Mouse (Mus musculus) limb, embryonic 14.5 days (tissue): ENCODE measurements around the gene Ccdc8. TPM values are rescaled to one million over a fixed set of nuclear protein-coding genes. Genes with fewer than 3 reads are reported as not detected.

ENCODE experiments used
- ATAC-seq: fragments of 200-750 bp; cut with Nextera tagmentation; 2 replicates; pipeline ENCODE4 v1.8.0; 2017; ENCODE audit warnings: low read depth, moderate number of reproducible peaks, moderate TSS enrichment; ENCODE audit not compliant: low FRiP score
- DNase-seq: peaks from one replicate; pipeline ENCODE4 v3.0.0-alpha.2; 2015; ENCODE audit warnings: low spot score
- H3K27ac ChIP-seq: fragments of 300-500 bp; sonication (generic); replicated peaks from 2 replicates; pipeline ENCODE4 v1.5.1; 2014; ENCODE audit warnings: low read depth, mild to moderate bottlenecking, low read length, moderate library complexity, mixed read lengths
- H3K27me3 ChIP-seq: fragments of 300-500 bp; sonication (generic); 2 replicates; pipeline ENCODE4 v1.6.1; 2014; ENCODE audit warnings: low read length, mixed read lengths; ENCODE audit not compliant: control insufficient read depth, insufficient read depth
- H3K36me3 ChIP-seq: fragments of 300-500 bp; sonication (generic); 2 replicates; pipeline ENCODE4 v1.6.1; 2014; ENCODE audit warnings: mild to moderate bottlenecking, low read length, moderate library complexity, mixed read lengths; ENCODE audit not compliant: control insufficient read depth, insufficient read depth
- H3K4me1 ChIP-seq: fragments of 300-500 bp; sonication (generic); 2 replicates; pipeline ENCODE4 v1.6.1; 2014; ENCODE audit warnings: antibody characterized with exemption, low read length, mixed read lengths; ENCODE audit not compliant: control insufficient read depth, insufficient read depth
- H3K4me2 ChIP-seq: fragments of 300-500 bp; sonication (generic); replicated peaks from 2 replicates; pipeline ENCODE4 v1.6.1; 2014; ENCODE audit warnings: low read depth, mild to moderate bottlenecking, low read length, moderate library complexity; ENCODE audit not compliant: severe bottlenecking
- H3K4me3 ChIP-seq: fragments of 300-500 bp; sonication (generic); replicated peaks from 2 replicates; pipeline ENCODE4 v1.5.1; 2014; ENCODE audit warnings: low read length
- H3K9ac ChIP-seq: fragments of 300-500 bp; sonication (generic); 2 replicates; pipeline ENCODE4 v1.6.1; 2014; ENCODE audit warnings: mild to moderate bottlenecking, low read depth, low read length, moderate library complexity; ENCODE audit not compliant: severe bottlenecking
- H3K9me3 ChIP-seq: fragments of 300-500 bp; sonication (generic); 2 replicates; pipeline ENCODE4 v1.6.1; 2016; ENCODE audit warnings: low read length; ENCODE audit not compliant: control insufficient read depth
- POLR2A ChIP-seq: fragments of 200-500 bp; IDR thresholded peaks from 2 replicates; pipeline ENCODE4 v1.8.0; 2012; ENCODE audit warnings: inconsistent platforms, mild to moderate bottlenecking, moderate library complexity, borderline replicate concordance; ENCODE audit not compliant: insufficient read depth, insufficient read length; ENCODE audit errors: extremely low read depth
- WGBS: fragments of 180-500 bp; shearing (Covaris S2); extraction: QIAGEN DNeasy Blood & Tissue Kit; methylation state at CpG from one replicate; pipeline ENCODE4 v1.1.7; 2014; 5-methylcytosine and 5-hydroxymethylcytosine counted together
- polyA plus RNA-seq, 2 experiments: library from polyadenylated mRNA; depleted of rRNA in 1 of 2; stranded (reverse) in 1 of 2; unstranded in 1 of 2; fragments of >200 nt; fragmentation: Nextera tagmentation in 1 of 2; extraction: Ambion mirVana in 1 of 2; gene quantifications; 2 replicates each; pipeline versions ENCODE4 v1.2.1 to v1.2.3; 2012 to 2014

Gene Ccdc8
- polyA plus RNA-seq, 2 experiments: 25.5 to 40.7 TPM

- Histone ChIP-seq H3K4me3 (peak within 1 kb of the TSS; percentile 14; the same call in 1 of the 2 replicates), H3K4me1 (peaks cover 31% of the 10 kb centered on the region), H3K9me3 (no peaks in the 10 kb centered on the region), H3K4me2 (peak within 1 kb of the TSS; percentile 39), H3K9ac (0 out of 2 replicates have a peak within 1 kb of the TSS, but pooled peaks have one; percentile 25), H3K27ac (no peak within 1 kb of the TSS), H3K36me3 (no peaks in the 10 kb centered on the region), H3K27me3 (no peaks in the 10 kb centered on the region)
- ATAC-seq (peak; percentile 23; the same call in 1 of the 2 replicates), DNase-seq (peak; percentile 26)
- 22% methylated on average over 26 of the region's 26 CpGs for WGBS
- no peak for TF ChIP-seq POLR2A
These were observed 9.5 kb upstream of the Ccdc8 start, which contains the start of gene Gm42372 for GRCm38 (mm10) chr7:16982859-16983568. TSS of gene Gm42372 (plus strand) at chr7:16983086.

DNA sequence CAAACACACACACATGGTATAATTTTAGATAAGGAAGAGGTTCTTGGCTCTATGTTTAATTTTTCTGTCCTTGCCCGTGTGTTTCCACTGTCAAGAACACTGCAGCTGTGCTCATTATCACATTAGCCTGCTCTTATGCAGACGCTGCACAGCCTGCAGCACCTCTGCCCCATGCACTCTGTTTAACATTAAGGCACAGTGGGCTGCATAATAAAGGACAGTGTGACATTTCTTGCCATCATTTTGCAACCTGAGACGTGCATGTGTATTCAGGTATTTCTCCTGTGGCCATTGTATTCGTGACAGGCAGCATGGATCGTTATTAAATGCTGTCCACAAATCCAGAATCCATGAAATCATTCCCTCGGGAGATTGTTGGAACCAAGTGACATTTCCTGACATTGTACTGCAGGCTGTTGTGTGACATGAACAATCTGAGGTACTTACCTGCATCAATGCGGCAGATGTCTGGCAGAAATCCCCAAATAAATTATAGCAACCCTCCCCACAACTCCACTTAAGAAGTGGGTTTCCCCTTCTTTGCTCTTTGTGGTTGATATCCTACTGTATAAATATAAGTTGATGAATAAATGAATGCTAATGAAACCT lies 4.9 kb upstream of the Ccdc8 start:
- H3K4me1 ChIP-seq: peaks cover 37% of the 10 kb centered on the region
- no peak for DNase-seq
- no peak overlapping the region for H3K4me2 ChIP-seq

GRCm38 (mm10) chr7:16988405-16988804 lies 4.1 kb upstream of the Ccdc8 start:
- whole genome bisulfite sequencing: 25% methylated on average over 3 of the region's 3 CpGs
- no peak for TF ChIP-seq POLR2A
- H3K4me1 ChIP-seq: peaks cover 35% of the 10 kb centered on the region
- H3K27me3 ChIP-seq: no peaks in the 10 kb centered on the region
- no peaks in the 10 kb centered on the region for H3K36me3 ChIP-seq
- no peak overlapping the region for H3K4me3 ChIP-seq
- no peak overlapping the region for H3K4me2 ChIP-seq
- H3K9me3 ChIP-seq: no peaks in the 10 kb centered on the region
- no peak overlapping the region for H3K27ac ChIP-seq
- DNase-seq (peak; percentile 80), ATAC-seq (peak; percentile 42)
- H3K9ac ChIP-seq: no peak overlapping the region

More for the DNA sequence above, 4.9 kb upstream of the Ccdc8 start:
- Histone ChIP-seq H3K27ac (0 out of 2 replicates have a peak overlapping the region, but pooled peaks have one; percentile 26), H3K9me3 (no peaks in the 10 kb centered on the region), H3K36me3 (no peaks in the 10 kb centered on the region), H3K9ac (no peak overlapping the region), H3K4me3 (no peak overlapping the region), H3K27me3 (no peaks in the 10 kb centered on the region)
- WGBS: 25% methylated on average over 7 of the region's 7 CpGs
- TF ChIP-seq POLR2A: no peak
- no peak for ATAC-seq

GRCm38 (mm10) chr7:16990006-16990744 lies 2.3 kb upstream of the Ccdc8 start:
- peaks cover 41% of the 10 kb centered on the region for H3K4me1 ChIP-seq
- H3K27me3 ChIP-seq: no peaks in the 10 kb centered on the region
- WGBS: 40% methylated on average over 15 of the region's 15 CpGs
- H3K4me2 ChIP-seq: 0 out of 2 replicates have a peak overlapping the region, but pooled peaks have one; percentile 3
- DNase-seq (peak; percentile 42), ATAC-seq (no peak)
- TF ChIP-seq POLR2A: no peak
- H3K4me3 ChIP-seq: no peak overlapping the region
- peak overlapping the region; percentile 14 for H3K27ac ChIP-seq
- no peaks in the 10 kb centered on the region for H3K36me3 ChIP-seq
- 0 out of 2 replicates have a peak overlapping the region, but pooled peaks have one; percentile 16 for H3K9ac ChIP-seq
- no peaks in the 10 kb centered on the region for H3K9me3 ChIP-seq

GRCm38 (mm10) chr7:16991681-16992450 lies 642 bp upstream of the Ccdc8 start:
- peaks cover 55% of the 10 kb centered on the region for H3K4me1 ChIP-seq
- H3K9me3 ChIP-seq: no peaks in the 10 kb centered on the region
- H3K9ac ChIP-seq: 0 out of 2 replicates have a peak overlapping the region, but pooled peaks have one; percentile 4
- no peak overlapping the region for H3K4me3 ChIP-seq
- H3K27ac ChIP-seq: peak overlapping the region; percentile 92
- ATAC-seq (peak; percentile 83), DNase-seq (peak; percentile 96)
- H3K36me3 ChIP-seq: peaks cover 6% of the 10 kb centered on the region
- H3K4me2 ChIP-seq: peak overlapping the region; percentile 33
- 43% methylated on average over 18 of the region's 18 CpGs for WGBS
- no peak for TF ChIP-seq POLR2A
- H3K27me3 ChIP-seq: no peaks in the 10 kb centered on the region
